Mouse (Mus musculus): ENCODE measurements around the gene Mylk. TPM values are rescaled to one million over a fixed set of nuclear protein-coding genes. Genes with fewer than 3 reads are reported as not detected.

Mylk gene
- polyA plus RNA-seq, 1 experiment from 2014 or later = 562 TPM

GRCm38 (mm10) chr16:34909437-34909836 lies 164.4 kb downstream of the Mylk start:
- no peak overlapping the region for H3K27ac ChIP-seq (ENCODE audit: low read depth, low read length)
- ATAC-seq = no peak

DNA sequence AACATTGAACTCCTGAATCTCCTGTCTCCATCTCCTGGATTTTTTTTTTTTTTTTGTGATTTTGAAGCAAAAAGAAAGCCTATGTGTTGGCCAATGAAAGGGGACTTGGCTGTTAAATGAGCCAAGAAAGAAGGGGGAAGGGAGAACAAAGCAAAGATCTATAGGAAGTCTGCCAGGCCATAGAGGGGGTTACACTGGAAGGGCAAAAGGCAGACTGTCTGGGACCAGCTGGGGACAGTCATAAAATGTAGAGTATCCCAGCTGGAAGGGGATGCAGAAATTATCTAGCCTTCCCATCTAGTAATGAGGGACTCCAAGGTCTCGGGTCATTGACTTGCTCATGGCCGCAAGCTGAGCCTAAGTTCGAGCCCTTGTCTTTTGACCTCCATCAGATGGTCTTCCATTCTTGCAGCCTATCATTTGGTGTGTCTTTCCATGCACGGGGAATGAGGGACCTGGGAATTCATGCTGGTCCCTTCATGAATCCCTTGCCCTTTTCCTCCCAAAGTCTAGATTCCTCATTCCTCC lies 172.4 kb downstream of the Mylk start:
- Histone ChIP-seq H3K36me3 (ENCODE audit: control insufficient read depth, insufficient read depth) (no peaks in the 10 kb centered on the region), H3K4me3 (ENCODE audit: low read depth, low read length) (no peak overlapping the region), H3K27me3 (replicated peaks; ENCODE audit: control insufficient read depth, insufficient read depth, low read length) (no peaks in the 10 kb centered on the region), H3K4me2 (replicated peaks; ENCODE audit: low read depth) (no peak overlapping the region), H3K9me3 (ENCODE audit: control insufficient read depth) (no peaks in the 10 kb centered on the region), H3K27ac (ENCODE audit: low read depth, low read length) (no peak overlapping the region), H3K9ac (ENCODE audit: low read depth, low read length) (no peak overlapping the region), H3K4me1 (replicated peaks; ENCODE audit: control insufficient read depth, insufficient read depth, low read length) (no peaks in the 10 kb centered on the region; the same call in 1 of the 2 replicates)
- WGBS = 89% methylated on average over 4 of the region's 4 CpGs
- no peak for TF ChIP-seq CTCF (IDR thresholded peaks at IDR 0.05; ENCODE audit: low read depth)
- no peak for ATAC-seq

More at GRCm38 (mm10) chr16:34909437-34909836, 164.4 kb downstream of the Mylk start:
- Histone ChIP-seq H3K36me3 (ENCODE audit: control insufficient read depth, insufficient read depth) (no peaks in the 10 kb centered on the region), H3K4me3 (ENCODE audit: low read depth, low read length) (no peak overlapping the region), H3K9me3 (ENCODE audit: control insufficient read depth) (no peaks in the 10 kb centered on the region), H3K4me1 (replicated peaks; ENCODE audit: control insufficient read depth, insufficient read depth, low read length) (peaks cover 2% of the 10 kb centered on the region), H3K27me3 (replicated peaks; ENCODE audit: control insufficient read depth, insufficient read depth, low read length) (no peaks in the 10 kb centered on the region), H3K9ac (ENCODE audit: low read depth, low read length) (no peak overlapping the region), H3K4me2 (replicated peaks; ENCODE audit: low read depth) (no peak overlapping the region)
- 69% methylated on average over 6 of the region's 6 CpGs for WGBS
- 0 out of 2 replicates have a peak, but pooled peaks have one; percentile 1 for TF ChIP-seq CTCF (IDR thresholded peaks at IDR 0.05; ENCODE audit: low read depth)

DNA sequence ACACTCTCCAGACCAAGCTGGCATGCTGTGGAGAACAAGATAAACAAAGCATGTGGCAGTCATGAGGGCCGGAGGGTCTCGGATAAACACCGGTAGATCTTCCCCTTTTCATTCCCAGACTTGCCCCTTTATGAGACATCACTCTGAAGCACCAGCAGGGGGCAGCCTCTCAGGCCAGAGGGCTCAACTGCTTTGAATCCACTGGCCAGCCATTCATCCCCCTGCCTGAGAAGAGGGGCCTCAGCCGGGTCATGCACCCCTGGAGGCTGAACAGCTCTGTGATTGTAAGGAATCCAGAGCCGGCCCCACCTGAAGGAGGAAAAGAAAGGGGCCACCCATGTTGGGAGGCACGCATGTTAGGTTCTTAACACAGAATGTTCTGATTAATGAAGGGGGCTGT lies 175.2 kb downstream of the Mylk start:
- Histone ChIP-seq H3K36me3 (ENCODE audit: control insufficient read depth, insufficient read depth) (no peaks in the 10 kb centered on the region), H3K4me1 (replicated peaks; ENCODE audit: control insufficient read depth, insufficient read depth, low read length) (peaks cover 11% of the 10 kb centered on the region; the same call in 1 of the 2 replicates), H3K4me2 (replicated peaks; ENCODE audit: low read depth) (0 out of 2 replicates have a peak overlapping the region, but pooled peaks have one; percentile 54), H3K27me3 (replicated peaks; ENCODE audit: control insufficient read depth, insufficient read depth, low read length) (no peaks in the 10 kb centered on the region), H3K9me3 (ENCODE audit: control insufficient read depth) (no peaks in the 10 kb centered on the region), H3K4me3 (ENCODE audit: low read depth, low read length) (no peak overlapping the region), H3K27ac (ENCODE audit: low read depth, low read length) (no peak overlapping the region), H3K9ac (ENCODE audit: low read depth, low read length) (no peak overlapping the region)
- WGBS = 23% methylated on average over 6 of the region's 6 CpGs
- no peak for ATAC-seq
- peak; percentile 93 for TF ChIP-seq CTCF (IDR thresholded peaks at IDR 0.05; ENCODE audit: low read depth)

DNA sequence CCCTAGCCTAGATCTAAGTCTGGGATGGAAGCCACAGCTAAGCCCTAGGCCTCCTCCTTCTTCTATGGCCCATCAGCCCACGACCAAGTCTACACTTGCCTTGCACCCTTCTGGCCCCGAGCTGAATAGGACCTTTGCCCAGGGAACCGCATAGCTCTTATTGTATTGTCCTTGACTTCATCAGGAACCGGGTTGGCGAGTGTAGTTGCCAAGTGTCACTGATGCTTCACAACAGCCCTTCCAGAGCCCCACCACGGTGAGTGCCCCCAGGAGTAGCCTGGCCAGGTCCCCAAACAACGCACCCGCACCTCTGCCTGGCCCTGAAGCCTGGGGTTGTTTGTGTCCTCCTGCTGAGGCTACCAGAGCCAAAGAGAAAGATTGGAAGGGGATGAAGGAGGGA lies 175.9 kb downstream of the Mylk start:
- WGBS = 21% methylated on average over 8 of the region's 8 CpGs
- Histone ChIP-seq H3K27ac (ENCODE audit: low read depth, low read length) (no peak overlapping the region), H3K36me3 (ENCODE audit: control insufficient read depth, insufficient read depth) (no peaks in the 10 kb centered on the region), H3K9me3 (ENCODE audit: control insufficient read depth) (no peaks in the 10 kb centered on the region), H3K27me3 (replicated peaks; ENCODE audit: control insufficient read depth, insufficient read depth, low read length) (no peaks in the 10 kb centered on the region), H3K4me3 (ENCODE audit: low read depth, low read length) (peak overlapping the region; percentile 36), H3K4me1 (replicated peaks; ENCODE audit: control insufficient read depth, insufficient read depth, low read length) (peaks cover 17% of the 10 kb centered on the region), H3K9ac (ENCODE audit: low read depth, low read length) (no peak overlapping the region), H3K4me2 (replicated peaks; ENCODE audit: low read depth) (peak overlapping the region; percentile 54)
- ATAC-seq = peak; percentile 53
- TF ChIP-seq CTCF (IDR thresholded peaks at IDR 0.05; ENCODE audit: low read depth) = no peak

- 25% methylated on average over 10 of the region's 10 CpGs for WGBS
- H3K4me2 ChIP-seq (replicated peaks; ENCODE audit: low read depth) = peak overlapping the region; percentile 54
- H3K27me3 ChIP-seq (replicated peaks; ENCODE audit: control insufficient read depth, insufficient read depth, low read length) = no peaks in the 10 kb centered on the region
- ATAC-seq = peak; percentile 61
- TF ChIP-seq CTCF (IDR thresholded peaks at IDR 0.05; ENCODE audit: low read depth) = no peak
- no peaks in the 10 kb centered on the region for H3K9me3 ChIP-seq (ENCODE audit: control insufficient read depth)
- no peaks in the 10 kb centered on the region for H3K36me3 ChIP-seq (ENCODE audit: control insufficient read depth, insufficient read depth)
- H3K9ac ChIP-seq (ENCODE audit: low read depth, low read length) = peak overlapping the region; percentile 45; the same call in 1 of the 2 replicates
- peak overlapping the region; percentile 36 for H3K4me3 ChIP-seq (ENCODE audit: low read depth, low read length)
- H3K4me1 ChIP-seq (replicated peaks; ENCODE audit: control insufficient read depth, insufficient read depth, low read length) = peaks cover 22% of the 10 kb centered on the region
- H3K27ac ChIP-seq (ENCODE audit: low read depth, low read length) = peak overlapping the region; percentile 47
Measured at GRCm38 (mm10) chr16:34921319-34921718, 176.3 kb downstream of the Mylk start.

GRCm38 (mm10) chr16:34923630-34924029 lies 178.6 kb downstream of the Mylk start:
- Histone ChIP-seq H3K4me2 (replicated peaks; ENCODE audit: low read depth) (peak overlapping the region; percentile 54), H3K27me3 (replicated peaks; ENCODE audit: control insufficient read depth, insufficient read depth, low read length) (no peaks in the 10 kb centered on the region), H3K9ac (ENCODE audit: low read depth, low read length) (0 out of 2 replicates have a peak overlapping the region, but pooled peaks have one; percentile 31), H3K4me1 (replicated peaks; ENCODE audit: control insufficient read depth, insufficient read depth, low read length) (peaks cover 29% of the 10 kb centered on the region), H3K36me3 (ENCODE audit: control insufficient read depth, insufficient read depth) (no peaks in the 10 kb centered on the region; the same call in 1 of the 2 replicates), H3K4me3 (ENCODE audit: low read depth, low read length) (peak overlapping the region; percentile 36), H3K9me3 (ENCODE audit: control insufficient read depth) (no peaks in the 10 kb centered on the region), H3K27ac (ENCODE audit: low read depth, low read length) (no peak overlapping the region)
- no peak for TF ChIP-seq CTCF (IDR thresholded peaks at IDR 0.05; ENCODE audit: low read depth)
- 54% methylated on average over 9 of the region's 9 CpGs for whole genome bisulfite sequencing
- ATAC-seq = no peak

All from intestine, postnatal 0 days (tissue).